Mouse (Mus musculus): ENCODE measurements around the gene Cnst. TPM values are rescaled to one million over a fixed set of nuclear protein-coding genes. Genes with fewer than 3 reads are reported as not detected.

Cnst gene
- polyA plus RNA-seq, 1 experiment from 2014 or later, result 33.5 TPM

- WGBS, result 88% methylated on average over 3 of the region's 3 CpGs
- Histone ChIP-seq H3K36me3 (ENCODE audit: control insufficient read depth, insufficient read depth, low read length) (peaks cover 1% of the 10 kb centered on the region), H3K4me1 (ENCODE audit: control insufficient read depth, insufficient read depth, low read length) (peaks cover 8% of the 10 kb centered on the region; the same call in 1 of the 2 replicates), H3K9ac (ENCODE audit: low read length) (no peak overlapping the region), H3K27ac (ENCODE audit: low read depth, low read length) (no peak overlapping the region), H3K9me3 (ENCODE audit: control insufficient read depth, low read length) (no peaks in the 10 kb centered on the region), H3K4me2 (ENCODE audit: low read depth) (no peak overlapping the region), H3K4me3 (ENCODE audit: low read depth, low read length) (no peak overlapping the region), H3K27me3 (ENCODE audit: control insufficient read depth, insufficient read depth, low read length) (no peaks in the 10 kb centered on the region)
- DNase-seq (ENCODE audit: low spot score) (no peak), ATAC-seq (ENCODE audit: insufficient read depth, low FRiP score, low TSS enrichment) (no peak)
Observed at GRCm38 (mm10) chr1:179674355-179674754, 128.2 kb downstream of the Cnst start.

DNA sequence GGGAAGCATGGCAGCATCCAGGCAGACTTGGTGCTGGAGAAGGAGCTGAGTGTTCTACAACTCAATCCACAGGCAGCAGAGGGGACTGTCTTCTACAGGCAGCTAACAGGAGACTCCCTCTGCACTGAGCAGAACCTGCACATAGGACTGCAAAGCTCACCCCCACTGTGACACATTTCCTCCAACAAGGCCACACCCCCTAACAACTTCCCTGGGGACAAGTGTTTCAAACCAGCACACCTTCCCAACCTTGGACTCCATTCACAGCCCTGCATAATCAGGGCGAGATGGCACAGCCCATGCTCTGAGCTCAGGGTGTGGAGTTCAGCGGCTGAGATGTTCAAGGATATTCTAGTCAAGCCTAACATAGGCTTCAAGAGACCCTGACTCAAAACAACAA lies 130.9 kb downstream of the Cnst start:
- no peak overlapping the region for H3K4me3 ChIP-seq (ENCODE audit: low read depth, low read length)
- H3K4me2 ChIP-seq (ENCODE audit: low read depth), result no peak overlapping the region
- no peaks in the 10 kb centered on the region for H3K9me3 ChIP-seq (ENCODE audit: control insufficient read depth, low read length)
- H3K36me3 ChIP-seq (ENCODE audit: control insufficient read depth, insufficient read depth, low read length), result peaks cover 2% of the 10 kb centered on the region
- no peaks in the 10 kb centered on the region for H3K27me3 ChIP-seq (ENCODE audit: control insufficient read depth, insufficient read depth, low read length)
- WGBS, result 86% methylated on average over 2 of the region's 2 CpGs
- no peak overlapping the region for H3K27ac ChIP-seq (ENCODE audit: low read depth, low read length)
- DNase-seq (ENCODE audit: low spot score), result no peak
- no peaks in the 10 kb centered on the region for H3K4me1 ChIP-seq (ENCODE audit: control insufficient read depth, insufficient read depth, low read length)
- H3K9ac ChIP-seq (ENCODE audit: low read length), result no peak overlapping the region
- no peak for ATAC-seq (ENCODE audit: insufficient read depth, low FRiP score, low TSS enrichment)

Other genes with a start within 250 kb of the Cnst start
- gene Smyd3, start 28.3 kb upstream of the Cnst start, polyA plus RNA-seq (2014; fragmentation: Nextera tagmentation; extraction: Ambion mirVana), result 18.7 and 19.7 TPM in 2 replicates
- gene Tfb2m, start 103 bp upstream of the Cnst start, polyA plus RNA-seq (2014; fragmentation: Nextera tagmentation; extraction: Ambion mirVana), result 27.9 and 29.7 TPM in 2 replicates
- 113 and 114 TPM in 2 replicates for gene Sccpdh, start 121.8 kb downstream of the Cnst start, polyA plus RNA-seq (2014; fragmentation: Nextera tagmentation; extraction: Ambion mirVana)
- not detected in 2 replicates for gene Kif28, start 198.9 kb downstream of the Cnst start, polyA plus RNA-seq (2014; fragmentation: Nextera tagmentation; extraction: Ambion mirVana)